Mouse (Mus musculus) c-Kit-negative CD71-positive TER-119-positive erythroid progenitor cells, embryonic 14.5 days (primary cell): ENCODE data around the gene Ddost.
"Not testable (repeated sequence)": the region's sequence is repeated elsewhere in the genome, so short reads cannot be mapped to it uniquely, and the experiment has no call there.

Source experiments
- DNase-seq: peaks from one replicate; pipeline ENCODE4 v3.0.0-alpha.2; 2013; ENCODE audit warnings: low read depth, low spot score

The Ddost gene

GRCm38 (mm10) chr4:138311595-138311994, 7.1 kb downstream of the Ddost start:
- DNase-seq, result no peak

GRCm38 (mm10) chr4:138312105-138312504, 7.6 kb downstream of the Ddost start:
- DNase-seq, result no peak

GRCm38 (mm10) chr4:138313021-138313420, 8.5 kb downstream of the Ddost start:
- no peak for DNase-seq

- DNase-seq, result no peak
Measured at GRCm38 (mm10) chr4:138313795-138314194, 9.3 kb downstream of the Ddost start.

GRCm38 (mm10) chr4:138315781-138316180, 11.3 kb downstream of the Ddost start:
- DNase-seq, result no peak

- no peak for DNase-seq
Measured at GRCm38 (mm10) chr4:138316369-138316768, 11.8 kb downstream of the Ddost start.

GRCm38 (mm10) chr4:138318509-138319266, 14.2 kb downstream of the Ddost start:
- no peak for DNase-seq

GRCm38 (mm10) chr4:138319508-138319907, 15.0 kb downstream of the Ddost start:
- peak; percentile 66 for DNase-seq

GRCm38 (mm10) chr4:138320711-138321110, 16.2 kb downstream of the Ddost start:
- no peak for DNase-seq

- no peak for DNase-seq
Measured at GRCm38 (mm10) chr4:138321488-138321887, 17.0 kb downstream of the Ddost start.

- DNase-seq, result no peak
Measured at GRCm38 (mm10) chr4:138322692-138323091, 18.2 kb downstream of the Ddost start.

- DNase-seq, result no peak
Measured at GRCm38 (mm10) chr4:138323753-138324152, 19.2 kb downstream of the Ddost start.

GRCm38 (mm10) chr4:138324451-138324850, 19.9 kb downstream of the Ddost start:
- no peak for DNase-seq

GRCm38 (mm10) chr4:138325466-138326076, 21.0 kb downstream of the Ddost start:
- DNase-seq, result peak; percentile 86

- DNase-seq, result peak; percentile 59
Measured at GRCm38 (mm10) chr4:138326077-138326695, 21.7 kb downstream of the Ddost start, which contains the start of gene Pink1. Gene Pink1, minus strand, starts transcription at chr4:138326307.

- not testable (repeated sequence) for DNase-seq
Measured at GRCm38 (mm10) chr4:138327155-138327554, 22.6 kb downstream of the Ddost start.

GRCm38 (mm10) chr4:138327891-138328470, 23.5 kb downstream of the Ddost start:
- DNase-seq, result no peak

- DNase-seq, result no peak
Measured at GRCm38 (mm10) chr4:138330264-138330671, 25.7 kb downstream of the Ddost start.

- no peak for DNase-seq
Measured at GRCm38 (mm10) chr4:138331647-138332046, 27.1 kb downstream of the Ddost start.

- DNase-seq, result no peak
Measured at GRCm38 (mm10) chr4:138333135-138333534, 28.6 kb downstream of the Ddost start.

- DNase-seq, result no peak
Measured at GRCm38 (mm10) chr4:138335036-138335435, 30.5 kb downstream of the Ddost start.

- no peak for DNase-seq
Measured at GRCm38 (mm10) chr4:138335648-138336047, 31.1 kb downstream of the Ddost start.
